Mouse (Mus musculus) fibroblast of lung, adult 2 months (primary cell): ENCODE results near the gene Dgkz.

Experiments used
- DNase-seq: peaks from one replicate; pipeline ENCODE4 v3.0.0-alpha.2; 2011; ENCODE audit warnings: low read depth

Gene Dgkz

DNA sequence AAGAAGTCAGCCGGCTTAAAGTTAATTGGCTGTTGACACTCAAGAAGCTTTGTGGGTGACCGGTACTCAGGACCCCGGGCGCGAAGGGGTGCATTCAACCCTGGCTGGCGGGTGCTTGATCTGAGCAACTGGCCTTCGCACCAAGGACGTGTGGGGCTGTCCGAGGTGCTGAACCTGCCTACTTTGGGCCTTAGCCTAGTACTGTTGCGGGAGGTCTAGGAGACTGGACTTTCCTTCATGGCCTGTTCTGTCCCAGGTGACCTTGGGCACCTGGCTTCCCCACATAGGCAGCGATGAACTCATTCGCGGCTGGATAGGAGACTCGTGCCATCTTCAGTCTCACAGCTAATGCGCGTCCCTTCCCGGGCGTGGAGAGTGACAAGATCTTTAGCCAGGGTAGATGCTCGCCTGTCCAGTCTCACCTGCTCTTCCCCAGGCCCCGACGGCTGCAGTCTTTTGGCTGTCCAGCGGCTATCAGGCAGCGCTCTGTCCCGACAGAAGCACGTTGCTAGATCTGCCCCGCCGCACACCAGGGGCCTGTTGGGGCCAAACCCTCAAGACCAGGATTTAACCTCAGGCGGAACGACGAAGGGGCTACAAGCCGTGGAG is 54.4 kb downstream of the Dgkz start:
- no peak for DNase-seq

DNA sequence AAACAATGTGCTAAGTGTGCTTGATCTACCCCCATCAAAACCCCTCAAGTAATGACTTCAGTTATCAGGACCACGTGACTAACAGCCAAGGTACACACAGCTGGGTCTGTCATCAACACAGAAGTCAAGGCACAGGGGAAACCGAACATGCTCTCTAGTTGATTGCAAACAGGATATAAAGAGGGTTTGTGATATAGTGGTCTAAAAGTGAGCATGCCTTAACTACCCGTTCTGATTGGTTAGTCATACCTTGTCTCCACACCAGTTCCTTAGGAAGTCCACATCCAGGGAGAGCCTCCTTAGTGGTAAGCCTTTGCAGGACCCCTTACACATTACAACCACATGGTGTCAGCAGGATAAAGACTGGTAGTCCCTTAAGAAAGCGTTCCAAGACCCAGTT is 55.5 kb downstream of the Dgkz start:
- no peak for DNase-seq

DNA sequence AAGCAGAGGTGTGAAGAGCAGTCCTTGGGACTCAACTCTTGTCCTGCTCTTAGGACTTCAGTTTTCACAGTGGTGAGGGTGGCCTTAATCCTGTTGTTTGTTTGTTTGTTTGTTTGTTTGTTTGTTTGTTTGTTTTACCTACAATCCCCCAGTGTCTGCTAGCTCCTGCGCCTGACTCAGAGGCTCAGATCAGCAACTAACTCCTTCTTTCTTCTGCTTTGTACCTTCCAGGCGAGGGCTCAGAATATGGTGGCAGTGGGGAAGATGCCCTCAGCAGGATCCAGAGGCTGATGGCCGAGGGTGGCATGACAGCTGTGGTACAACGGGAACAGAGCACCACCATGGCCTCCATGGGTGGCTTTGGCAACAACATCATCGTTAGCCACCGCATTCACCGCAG is 58.6 kb downstream of the Dgkz start:
- DNase-seq: no peak

DNA sequence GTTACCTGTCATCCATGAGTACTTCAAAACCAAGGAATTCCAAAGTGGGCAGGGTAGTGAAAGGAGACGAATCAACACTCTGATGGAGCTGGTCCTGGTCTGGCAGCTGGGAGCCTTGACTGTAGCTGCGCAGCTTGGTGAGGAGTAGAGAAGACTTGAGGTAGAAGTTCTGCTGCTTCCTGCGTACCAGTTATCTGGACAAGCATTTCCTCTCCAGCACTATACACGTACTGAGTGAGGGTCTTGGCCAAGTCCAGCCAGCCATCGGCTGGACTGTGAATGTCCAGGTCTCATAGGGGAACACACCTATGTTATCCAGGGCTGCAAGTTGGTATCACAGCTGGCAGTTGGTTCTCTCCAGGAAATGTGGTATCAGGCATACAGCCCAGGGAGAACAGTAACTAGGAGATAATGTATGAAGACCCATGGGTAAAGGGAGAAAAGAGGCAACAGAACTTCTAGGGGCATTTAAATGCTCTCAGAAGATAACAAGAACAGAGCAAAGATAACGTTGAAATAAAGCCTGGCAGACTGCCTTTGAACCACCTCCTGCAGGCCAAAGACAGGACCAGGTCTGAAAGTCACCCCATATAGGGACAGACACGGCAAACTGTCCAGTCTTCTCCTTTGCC is 59.2 kb downstream of the Dgkz start:
- DNase-seq: no peak

DNA sequence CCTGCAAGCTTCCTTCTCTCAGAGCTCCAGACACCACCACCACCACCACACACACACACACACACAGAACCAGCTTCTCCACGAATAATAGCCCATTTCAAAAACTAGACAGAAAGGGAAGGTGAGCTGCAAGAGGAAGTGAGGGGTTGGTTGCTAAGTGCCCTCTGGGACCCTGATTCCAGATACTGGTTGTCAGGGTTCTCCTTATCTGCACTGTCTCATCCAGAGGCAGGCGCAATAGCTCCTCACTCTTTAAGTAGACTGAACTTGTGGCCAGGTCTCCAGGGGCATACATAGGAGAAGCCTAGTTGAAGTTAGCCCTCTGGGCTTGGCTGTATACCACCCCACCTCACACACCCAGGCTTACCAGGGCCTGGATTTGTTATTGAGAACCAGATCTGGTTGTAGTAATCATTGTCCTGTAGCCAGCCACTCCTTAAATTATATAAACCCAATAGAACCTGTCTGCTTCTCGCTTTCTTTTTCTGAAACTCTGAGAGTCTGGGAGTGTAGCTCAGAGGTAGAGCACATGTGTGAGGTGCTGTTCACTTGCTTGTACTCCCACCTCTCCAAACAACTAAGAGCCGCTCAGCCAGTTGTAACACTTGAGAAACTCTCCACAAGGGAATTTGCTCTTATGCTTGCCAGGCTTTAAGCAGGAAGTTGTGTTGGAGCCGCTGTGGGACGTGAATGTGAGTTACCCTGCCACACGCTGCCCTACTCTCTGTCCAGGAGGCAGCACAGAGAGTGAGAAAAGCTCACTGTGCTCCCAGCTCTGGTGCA is 62.1 kb downstream of the Dgkz start:
- DNase-seq: no peak

DNA sequence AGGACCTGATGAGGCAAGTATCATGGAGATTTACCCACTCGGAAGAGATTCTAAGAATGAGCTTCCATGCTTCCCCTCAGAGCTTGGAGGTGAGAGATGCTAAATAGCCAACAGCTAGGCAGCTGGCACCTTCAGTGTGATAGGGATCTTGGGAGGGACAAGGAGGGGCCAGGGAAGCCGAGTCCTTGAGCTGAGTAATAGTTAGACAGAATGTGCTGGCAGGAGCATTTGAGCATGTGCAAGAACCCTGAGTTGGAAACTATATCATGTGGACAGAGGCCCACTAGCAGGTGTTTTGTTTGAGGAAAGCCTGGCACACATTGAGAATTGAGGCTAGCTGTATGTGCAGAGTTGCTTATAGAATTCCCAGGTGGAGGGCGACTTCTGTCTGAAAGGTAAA is 63.0 kb downstream of the Dgkz start:
- DNase-seq: no peak

DNA sequence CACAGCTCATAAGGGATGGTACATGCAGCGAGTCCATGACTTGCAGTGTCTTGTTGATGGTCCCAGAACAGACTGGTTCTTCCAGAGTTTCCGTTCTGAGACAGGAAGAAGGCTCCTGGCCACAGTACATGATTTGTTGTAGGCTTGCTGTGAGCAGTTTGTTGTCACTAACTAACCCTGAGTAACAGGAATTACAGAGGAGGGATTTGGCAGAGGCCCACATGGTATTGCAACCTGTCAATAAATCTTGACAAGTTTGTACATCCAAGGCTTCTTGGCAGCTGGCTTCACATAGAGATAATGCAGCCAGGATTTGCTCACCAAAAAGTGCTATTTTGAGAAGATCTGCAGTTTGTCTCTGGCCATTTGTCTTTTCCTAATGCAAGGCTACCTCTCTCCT is 69.5 kb downstream of the Dgkz start:
- no peak for DNase-seq

DNA sequence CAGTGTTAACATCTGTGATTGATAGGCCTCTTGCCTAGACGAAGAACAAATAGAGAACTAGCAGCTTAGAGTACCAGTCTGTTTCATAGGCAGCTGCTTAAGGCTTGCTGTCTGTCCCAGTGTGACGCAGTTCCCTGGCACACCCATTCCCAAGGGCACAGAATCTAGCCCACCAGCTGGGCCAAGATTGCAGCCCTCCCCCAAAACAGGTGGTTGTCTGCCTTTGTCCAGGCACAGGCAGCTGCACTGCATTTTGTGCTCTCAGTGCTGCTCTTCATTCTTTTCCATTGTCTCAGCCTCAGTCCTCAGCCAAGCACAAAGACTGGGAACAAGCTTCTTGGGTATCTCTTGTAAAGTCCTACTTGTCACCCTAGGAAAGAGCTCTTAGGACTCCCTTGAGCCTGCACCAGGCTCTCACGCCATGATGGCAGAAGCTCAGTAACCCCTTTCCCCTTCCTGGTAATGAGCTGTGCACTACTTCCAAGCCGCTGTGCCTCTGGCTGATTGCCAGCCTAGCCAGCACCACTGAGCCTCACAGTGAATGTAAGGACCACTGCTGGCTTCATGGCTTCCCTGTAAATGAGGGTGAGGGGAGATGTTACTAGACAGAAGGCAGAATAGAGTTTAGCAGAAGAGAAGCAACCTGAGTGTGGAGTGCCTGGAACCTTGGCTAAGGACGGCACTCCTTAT is 70.9 kb downstream of the Dgkz start:
- no peak for DNase-seq

DNA sequence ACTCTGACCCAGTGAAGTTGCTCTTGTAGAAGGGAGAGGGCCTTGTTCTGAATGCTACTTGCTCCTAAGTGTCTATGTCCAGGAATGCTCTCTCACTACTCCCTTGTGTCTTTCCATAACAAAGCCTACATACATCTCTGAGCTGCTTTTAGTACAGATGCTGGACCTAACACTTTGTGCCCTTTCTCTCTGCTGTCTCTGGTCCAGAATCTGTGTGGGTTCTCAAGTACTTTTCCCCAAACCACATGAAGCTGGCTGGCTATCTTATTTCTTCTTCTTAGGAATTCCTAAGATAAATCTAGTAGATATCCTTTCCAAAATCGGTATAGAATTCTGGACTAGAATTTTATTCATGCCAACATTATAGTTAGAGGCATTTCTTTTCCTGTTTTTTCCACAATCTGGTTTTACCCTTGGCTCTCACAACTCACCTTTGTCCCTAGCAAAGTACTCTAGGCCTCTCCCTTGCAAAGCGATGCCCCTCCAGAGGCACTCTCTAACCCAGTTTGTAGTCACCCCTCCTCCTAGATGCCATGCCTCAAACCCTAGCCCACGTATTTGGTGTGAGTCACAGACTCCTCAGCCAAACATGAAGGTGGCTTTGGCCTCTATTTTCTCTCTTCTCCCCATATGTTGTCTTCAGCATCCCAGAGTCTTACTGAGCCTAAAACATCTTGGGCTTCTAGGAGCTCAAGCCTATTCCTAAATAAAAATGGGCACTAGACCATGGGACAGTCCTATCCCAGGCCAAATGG is 72.3 kb downstream of the Dgkz start:
- no peak for DNase-seq

DNA sequence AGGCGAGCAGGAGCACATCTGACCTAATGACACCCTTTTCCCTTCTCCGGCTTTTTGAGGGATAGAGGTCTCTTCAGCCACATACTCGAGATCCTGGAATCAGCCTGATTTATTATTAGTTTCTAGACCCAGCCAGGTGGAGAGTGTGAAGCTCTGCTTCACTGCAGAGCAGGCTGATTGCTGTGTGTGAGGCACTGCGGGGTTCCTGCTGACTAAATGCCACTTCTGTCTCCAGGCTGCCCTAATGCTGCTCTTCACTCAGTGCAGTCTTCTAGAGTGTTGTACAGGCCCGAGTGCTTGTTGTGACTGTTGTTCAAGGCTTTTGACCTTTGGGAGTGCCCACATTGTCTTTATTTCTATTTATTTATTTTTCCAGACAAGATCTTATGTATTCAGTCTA is 73.3 kb downstream of the Dgkz start:
- no peak for DNase-seq

DNA sequence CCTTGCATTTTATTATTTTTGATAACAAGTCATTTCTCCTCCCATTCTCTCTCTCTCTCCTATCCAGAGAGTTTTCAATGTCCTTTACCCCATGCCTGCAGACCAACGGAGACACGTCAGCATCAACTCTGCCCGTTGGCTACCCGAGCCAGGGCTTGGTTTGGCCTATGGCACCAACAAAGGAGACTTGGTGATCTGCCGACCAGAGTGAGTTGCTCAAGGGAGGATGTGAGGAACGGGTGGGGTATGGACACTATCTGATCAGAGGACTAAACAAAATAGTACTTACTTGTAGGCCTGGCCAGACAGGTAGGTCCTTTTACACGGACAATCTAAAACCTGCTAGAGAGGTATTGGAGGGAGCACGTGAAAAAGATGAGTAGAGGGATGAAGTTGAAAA is 75.2 kb downstream of the Dgkz start:
- no peak for DNase-seq

DNA sequence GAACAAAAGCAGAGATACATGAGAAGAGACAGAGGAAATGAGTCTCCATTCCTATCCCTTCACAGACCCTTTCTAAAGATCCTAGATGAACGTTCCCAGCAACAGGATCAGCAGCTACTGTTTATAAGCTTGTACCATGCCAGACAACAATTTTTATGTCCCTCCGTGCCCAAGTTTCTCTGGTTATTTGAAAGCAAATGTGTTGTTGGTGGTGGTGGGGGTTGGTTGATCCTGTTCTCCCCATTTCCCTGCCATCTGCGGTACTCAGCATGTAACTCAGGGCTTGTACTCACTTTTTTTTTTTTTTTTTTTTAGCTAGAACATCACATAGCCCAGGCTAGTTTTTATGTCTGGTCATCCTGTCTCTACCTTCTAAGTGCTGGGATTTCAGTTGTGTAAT is 76.5 kb downstream of the Dgkz start:
- DNase-seq: no peak

DNA sequence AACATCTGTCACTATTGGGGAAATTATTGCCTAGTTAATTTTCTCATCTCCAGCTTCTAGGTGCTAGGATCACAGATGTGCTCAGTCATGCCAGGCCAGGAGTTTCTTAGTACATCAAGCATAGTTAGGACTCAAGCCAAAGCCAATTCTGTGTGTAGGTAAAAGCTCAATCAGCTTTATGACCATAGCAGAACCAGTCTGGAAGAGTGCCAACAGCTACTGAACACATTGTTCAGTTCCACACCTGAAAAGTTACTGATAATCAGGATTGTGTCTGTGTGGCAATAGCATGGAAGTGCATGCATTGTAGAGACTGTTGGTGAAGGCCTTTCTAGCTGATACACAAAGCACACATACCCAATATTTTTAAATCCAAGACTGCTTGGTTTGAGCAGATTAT is 77.7 kb downstream of the Dgkz start:
- DNase-seq: no peak

DNA sequence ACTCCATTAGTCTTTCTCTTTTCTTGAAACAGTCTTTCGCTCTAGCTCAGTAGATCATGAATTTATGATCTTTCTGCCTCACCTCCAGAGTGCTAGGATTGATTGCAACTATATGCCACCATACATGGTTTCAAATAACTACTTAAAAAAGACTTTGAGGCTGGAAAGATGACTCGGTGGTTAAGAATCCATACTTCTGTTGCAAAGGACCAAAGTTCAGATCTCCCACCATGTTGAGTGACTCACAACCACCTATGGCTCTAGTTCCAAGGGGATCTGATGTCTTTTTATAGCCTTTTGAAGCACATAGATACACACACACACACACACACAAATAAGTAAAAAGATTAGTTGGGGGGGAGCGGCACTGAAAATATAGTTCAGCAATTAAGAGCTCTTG is 80.3 kb downstream of the Dgkz start:
- DNase-seq: no peak

DNA sequence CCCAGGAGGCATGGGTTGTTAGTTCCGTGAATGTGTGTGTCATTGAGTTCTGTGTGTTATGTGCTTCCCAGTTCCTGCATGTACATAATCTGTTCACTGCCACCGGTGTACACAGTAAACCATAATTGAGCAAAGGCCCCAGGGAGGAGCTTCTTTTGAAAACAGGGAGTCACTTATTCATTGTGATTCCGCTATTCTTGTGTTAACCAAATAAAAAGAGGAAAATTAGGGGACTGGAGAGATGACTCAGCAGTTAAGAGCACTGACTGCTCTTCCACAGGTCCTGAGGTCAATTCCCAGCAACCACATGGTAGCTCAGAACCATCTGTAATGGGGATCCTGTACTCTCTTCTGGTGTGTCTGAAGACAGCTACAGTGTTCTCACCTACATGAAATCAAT is 80.9 kb downstream of the Dgkz start:
- DNase-seq: no peak

DNA sequence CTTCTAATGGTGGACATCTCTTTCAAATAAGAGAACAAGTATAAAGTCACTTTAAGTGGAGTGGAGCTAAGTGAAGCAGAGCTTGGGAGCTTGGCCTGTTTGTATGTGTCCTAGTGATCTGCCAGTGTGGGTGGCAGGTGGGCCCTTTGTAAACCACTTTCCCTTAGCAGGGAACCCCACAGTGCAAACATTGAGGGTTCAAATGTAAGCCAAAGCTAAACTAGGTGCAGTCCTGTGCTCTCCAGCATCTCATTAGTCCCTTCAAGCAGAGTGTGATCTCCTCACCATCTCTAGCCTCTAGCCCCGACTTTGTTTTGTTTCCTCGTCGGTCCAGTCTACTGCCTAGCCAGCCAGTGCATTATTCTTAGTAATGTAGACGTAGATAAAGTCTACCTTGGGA is 91.0 kb downstream of the Dgkz start:
- DNase-seq: no peak

DNA sequence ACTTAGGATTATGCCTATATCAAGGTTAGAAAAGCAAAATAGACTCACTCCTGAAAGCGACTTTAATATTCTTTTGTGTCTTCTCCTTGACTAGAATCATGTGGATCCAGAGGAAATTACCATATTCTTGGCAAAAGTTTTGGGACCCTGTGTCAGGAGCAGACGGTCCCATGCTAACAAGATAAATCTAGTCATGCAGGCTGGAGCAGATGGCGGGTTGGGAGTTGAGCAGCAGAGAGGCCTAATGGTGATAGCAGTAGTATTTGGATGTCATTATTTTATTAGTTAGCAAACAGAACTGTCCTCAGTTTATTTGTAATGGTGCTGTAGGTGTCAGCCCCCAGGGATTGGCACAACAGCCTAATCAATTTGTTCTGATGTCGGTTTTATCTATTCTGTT is 91.7 kb downstream of the Dgkz start:
- DNase-seq: no peak
